Comparison of ENCODE assay signal across 8 mouse cellular contexts in the genomic region with DNA sequence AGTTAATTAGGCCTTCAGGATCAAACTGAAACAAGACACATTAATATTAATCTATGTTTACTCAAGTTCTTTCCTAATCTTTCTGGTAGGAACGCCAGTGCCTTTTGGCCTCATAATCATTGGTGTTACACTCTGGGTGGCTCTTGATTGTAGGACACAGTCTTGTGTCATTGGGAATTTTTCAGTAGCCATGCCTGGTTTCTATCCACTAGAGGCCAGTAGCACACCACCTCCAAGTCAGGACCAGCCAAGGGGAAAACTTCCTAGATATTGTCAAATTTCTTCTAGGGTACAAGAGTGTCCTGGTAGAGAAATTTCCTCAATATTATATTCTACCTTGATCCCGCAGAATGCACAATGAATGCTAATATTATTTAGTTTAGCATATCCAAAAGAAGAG.
DNase-seq lines count a peak whose midpoint lies in the region; ATAC-seq and TF ChIP-seq lines count a peak whose summit lies in the region.

No protein-coding gene starts in this region.

- peak; percentile 93 for TF ChIP-seq CTCF in layer of hippocampus, adult 2 months (conservative IDR thresholded peaks at IDR 0.05)

- peak; percentile 14 for DNase-seq in hindbrain, embryonic 10.5 days (ENCODE audit: low spot score)
- DNase-seq in c-Kit-positive CD71-positive TER-119-positive erythroid progenitor cells, embryonic 14.5 days (ENCODE audit: low spot score) = peak; percentile 0
- DNase-seq in forelimb bud, embryonic 11.5 days (ENCODE audit: low read depth, low spot score) = peak; percentile 24
- peak; percentile 50 to 53 for DNase-seq in layer of hippocampus, adult 2 months (ENCODE audit: low spot score in 2 of 2)
- no peak for DNase-seq in gastrocnemius, postnatal 14 days

- H3K4me2 ChIP-seq in hindbrain, embryonic 12.5 days (replicated peaks) = no peak overlapping the region

- no peaks in the 10 kb centered on the region for H3K4me1 ChIP-seq in hindbrain, embryonic 10.5 days (replicated peaks)
- H3K4me1 ChIP-seq in hindbrain, embryonic 12.5 days = no peaks in the 10 kb centered on the region

- no peaks in the 10 kb centered on the region for H3K36me3 ChIP-seq in hindbrain, embryonic 10.5 days
- no peaks in the 10 kb centered on the region for H3K36me3 ChIP-seq in hindbrain, embryonic 12.5 days

- H3K9me3 ChIP-seq in hindbrain, embryonic 10.5 days = no peaks in the 10 kb centered on the region
- H3K9me3 ChIP-seq in hindbrain, embryonic 12.5 days (replicated peaks) = no peaks in the 10 kb centered on the region

- WGBS in hindbrain, embryonic 10.5 days = 56% methylated on average over 2 of the region's 2 CpGs
- WGBS in hindbrain, embryonic 12.5 days = 51% methylated on average over 2 of the region's 2 CpGs

- H3K4me3 ChIP-seq in hindbrain, embryonic 10.5 days = no peak overlapping the region
- no peak overlapping the region for H3K4me3 ChIP-seq in hindbrain, embryonic 12.5 days
- H3K4me3 ChIP-seq in layer of hippocampus, adult 2 months = no peak overlapping the region

- H3K27me3 ChIP-seq in hindbrain, embryonic 10.5 days (ENCODE audit: insufficient read depth, poor library complexity, severe bottlenecking) = no peaks in the 10 kb centered on the region
- H3K27me3 ChIP-seq in hindbrain, embryonic 12.5 days = no peaks in the 10 kb centered on the region

- H3K9ac ChIP-seq in hindbrain, embryonic 12.5 days = no peak overlapping the region

- no peak for ATAC-seq in hindbrain, embryonic 12.5 days (ENCODE audit: low FRiP score)
- peak; percentile 56 for ATAC-seq in CD4-positive, CD25-positive, alpha-beta regulatory T cell, adult 4 months
- ATAC-seq in megakaryocyte-erythroid progenitor cell, adult 5-6 weeks (replicated peaks; ENCODE audit: low FRiP score, low TSS enrichment, poor library complexity, severe bottlenecking) = 0 out of 2 replicates have a peak, but pooled peaks have one; percentile 55

- intact Hi-C loops in gastrocnemius, postnatal 14 days (cut with DNase I; ENCODE audit: low total_unique reads) = no loop called here

- no peak overlapping the region for H3K27ac ChIP-seq in hindbrain, embryonic 10.5 days
- no peak overlapping the region for H3K27ac ChIP-seq in hindbrain, embryonic 12.5 days
- H3K27ac ChIP-seq in layer of hippocampus, adult 2 months = no peak overlapping the region
